Mouse (Mus musculus): Measurements from ENCODE around the gene Noc3l. TPM values are rescaled to one million over a fixed set of nuclear protein-coding genes. Genes with fewer than 3 reads are reported as not detected.

Gene Noc3l
- 10 to 100 TPM; 12.0 to 12.1 TPM for total RNA-seq (2021)
- long read RNA-seq, experiment 1, transcript Noc3l-201 (21 exons, 3,977 nt) = major isoform, 5 of 8 reads
- long read RNA-seq, experiment 1, partial matches to known transcripts = 1 of 8 reads
- long read RNA-seq, experiment 1, other reads (novel, unspliced or antisense) = 2 of 8 reads
- long read RNA-seq, experiment 2, transcript Noc3l-201 (21 exons, 3,977 nt) = major isoform, 8 of 11 reads
- long read RNA-seq, experiment 2, partial matches to known transcripts = 2 of 11 reads
- long read RNA-seq, experiment 2, other reads (novel, unspliced or antisense) = 1 of 11 reads

DNA sequence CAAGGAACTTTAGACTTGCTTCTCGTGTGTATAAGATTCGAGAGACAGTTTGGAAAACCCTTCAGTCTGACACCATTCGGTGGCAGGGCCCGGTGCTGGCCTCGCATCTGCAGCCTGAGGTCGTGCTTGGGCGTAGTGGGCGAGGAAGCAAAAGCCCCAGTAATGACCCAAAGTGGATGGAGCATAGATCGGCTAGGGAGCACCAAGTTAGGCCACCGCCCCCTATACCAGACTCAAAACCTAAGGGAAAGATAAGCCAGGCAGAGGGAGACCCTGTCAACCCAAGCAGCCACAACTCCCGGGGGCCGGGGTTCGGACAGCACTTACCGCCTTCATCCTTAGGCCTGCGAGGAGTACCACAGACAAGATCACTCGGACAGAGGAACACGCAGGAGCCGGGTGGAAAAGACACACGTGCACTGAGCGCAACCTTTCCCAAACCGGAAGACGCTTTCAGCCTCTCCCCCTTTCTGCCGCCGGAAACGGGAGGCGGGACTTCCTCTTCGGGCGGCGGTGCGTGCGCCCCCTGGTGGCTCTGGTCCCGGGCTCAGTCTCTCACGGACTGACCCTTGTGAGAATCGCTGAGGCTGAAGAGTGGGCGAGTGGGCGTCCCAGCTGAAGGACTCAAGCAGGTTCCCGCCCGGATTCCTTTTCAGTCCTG is at the start of gene Noc3l:
TSS of gene Noc3l (minus strand) at position 472 of the 661 bp plus-strand sequence.
- peak; percentile 93 to 95 for DNase-seq (ENCODE audit: low spot score in 2 of 2)
- intact Hi-C loops (cut with DNase I) = loop anchor here (2.0 kb wide), 1 partner anchor 82 kb away; no protein-coding TSS in a partner anchor

DNA sequence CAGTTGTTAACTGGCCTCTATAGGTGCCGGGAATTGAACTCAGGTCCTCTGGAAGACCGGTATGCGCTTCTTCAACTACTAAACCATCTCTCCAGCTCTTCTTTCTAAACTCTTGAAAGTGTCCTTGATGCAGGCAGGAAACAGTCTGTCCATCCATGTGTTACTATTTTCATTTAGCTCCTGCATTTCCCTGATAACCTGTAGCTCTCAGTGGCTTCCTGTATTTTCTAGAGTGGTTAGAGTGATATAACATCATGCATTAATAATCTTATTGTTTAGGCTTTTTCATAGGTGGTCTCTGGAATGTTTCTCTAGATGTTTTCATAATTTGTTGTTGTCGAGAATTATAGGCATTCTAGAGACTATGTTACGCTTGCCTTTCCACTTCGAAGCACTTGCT is 43.5 kb upstream of the Noc3l start:
- DNase-seq (ENCODE audit: low spot score in 2 of 2) = no peak

DNA sequence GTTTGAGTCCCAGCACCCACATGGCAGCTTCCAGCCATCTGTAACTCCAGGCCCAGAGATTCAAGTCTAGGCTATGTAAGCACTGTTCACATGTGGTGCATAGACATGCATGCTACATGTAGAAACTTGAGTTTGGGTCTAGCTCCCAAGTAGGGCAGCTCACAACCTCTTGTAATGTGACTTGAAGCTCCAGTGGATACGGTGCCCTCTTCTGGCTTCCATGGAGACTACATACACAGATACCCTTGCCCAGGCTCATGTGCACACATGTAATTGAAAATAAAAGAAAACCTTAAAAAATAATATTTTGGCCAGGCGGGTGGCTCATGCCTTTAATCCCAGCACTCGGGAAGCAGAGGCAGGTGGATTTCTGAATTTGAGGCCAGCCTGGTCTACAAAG is 39.2 kb upstream of the Noc3l start:
- DNase-seq (ENCODE audit: low spot score in 2 of 2) = no peak
- intact Hi-C loops (cut with DNase I) = no loop called here

More for the DNA sequence above, 43.5 kb upstream of the Noc3l start:
- intact Hi-C loops (cut with DNase I) = no loop called here

DNA sequence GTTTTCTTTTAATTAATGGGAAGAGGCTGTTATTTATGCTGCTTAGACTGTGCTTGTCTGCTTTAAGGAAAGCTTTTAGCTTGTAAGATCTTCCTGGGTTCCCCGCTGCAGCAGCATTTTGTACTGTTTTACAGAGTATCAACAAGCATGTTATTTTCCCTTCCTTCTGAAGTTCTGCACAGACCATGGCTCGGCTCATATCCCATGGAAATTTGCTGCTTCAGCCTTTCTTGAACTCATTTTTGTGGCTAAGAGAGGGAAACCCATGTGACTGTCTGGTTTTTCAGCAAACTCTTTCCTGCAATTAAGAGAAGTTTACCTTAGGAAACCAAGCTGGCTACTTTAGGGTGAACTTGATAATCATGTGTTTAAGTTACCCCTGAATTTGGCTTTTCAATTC is 27.3 kb upstream of the Noc3l start:
- intact Hi-C loops (cut with DNase I) = no loop called here
- DNase-seq (ENCODE audit: low spot score in 2 of 2) = no peak

DNA sequence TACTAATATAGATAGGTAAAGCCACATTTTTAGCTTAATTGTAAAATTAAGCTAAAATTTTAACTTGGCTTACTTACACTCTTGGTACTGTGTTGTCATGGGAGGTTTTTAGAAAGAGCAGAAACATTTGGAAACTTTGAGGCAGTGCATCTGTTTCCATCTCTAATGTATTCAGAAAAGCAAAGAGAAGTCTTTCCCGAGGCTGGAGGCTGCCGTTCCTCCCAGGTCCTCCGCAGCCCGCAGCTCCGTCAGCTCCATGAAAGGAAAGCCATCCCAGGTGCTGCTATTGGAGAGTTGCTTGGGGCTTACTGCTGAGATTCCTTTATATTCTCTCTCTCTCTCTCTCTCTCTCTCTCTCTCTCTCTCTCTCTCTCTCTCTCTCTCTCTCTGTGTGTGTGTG is 25.8 kb upstream of the Noc3l start:
- DNase-seq (ENCODE audit: low spot score in 2 of 2) = peak in 1 of 2 experiments; percentile 11
- intact Hi-C loops (cut with DNase I) = no loop called here

DNA sequence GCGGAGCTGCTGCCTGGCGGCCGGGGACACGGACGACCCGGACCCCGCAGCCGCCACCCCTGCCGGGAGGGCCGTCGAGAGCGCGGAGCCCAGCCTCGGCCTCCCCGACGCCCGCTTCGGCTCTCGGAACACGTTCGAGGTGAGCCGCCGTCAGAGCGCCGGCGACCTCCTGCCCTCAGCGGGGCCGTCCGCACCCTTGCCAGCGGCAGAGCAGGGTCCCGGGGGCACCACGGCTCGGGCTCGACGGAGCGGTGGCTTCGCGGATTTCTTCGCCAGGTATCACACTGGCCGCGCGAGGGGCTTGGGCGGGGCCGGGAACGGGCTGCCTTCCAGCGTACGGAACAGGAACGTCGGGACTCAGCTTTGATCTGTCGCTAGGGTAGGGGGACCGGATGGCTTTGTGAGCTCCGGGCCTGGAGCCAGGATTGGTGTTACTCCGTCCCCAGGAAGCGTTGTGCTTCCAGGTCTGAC is 18.2 kb upstream of the Noc3l start:
- intact Hi-C loops (cut with DNase I) = no loop called here
- DNase-seq (ENCODE audit: low spot score in 2 of 2) = peak; percentile 25 to 31

DNA sequence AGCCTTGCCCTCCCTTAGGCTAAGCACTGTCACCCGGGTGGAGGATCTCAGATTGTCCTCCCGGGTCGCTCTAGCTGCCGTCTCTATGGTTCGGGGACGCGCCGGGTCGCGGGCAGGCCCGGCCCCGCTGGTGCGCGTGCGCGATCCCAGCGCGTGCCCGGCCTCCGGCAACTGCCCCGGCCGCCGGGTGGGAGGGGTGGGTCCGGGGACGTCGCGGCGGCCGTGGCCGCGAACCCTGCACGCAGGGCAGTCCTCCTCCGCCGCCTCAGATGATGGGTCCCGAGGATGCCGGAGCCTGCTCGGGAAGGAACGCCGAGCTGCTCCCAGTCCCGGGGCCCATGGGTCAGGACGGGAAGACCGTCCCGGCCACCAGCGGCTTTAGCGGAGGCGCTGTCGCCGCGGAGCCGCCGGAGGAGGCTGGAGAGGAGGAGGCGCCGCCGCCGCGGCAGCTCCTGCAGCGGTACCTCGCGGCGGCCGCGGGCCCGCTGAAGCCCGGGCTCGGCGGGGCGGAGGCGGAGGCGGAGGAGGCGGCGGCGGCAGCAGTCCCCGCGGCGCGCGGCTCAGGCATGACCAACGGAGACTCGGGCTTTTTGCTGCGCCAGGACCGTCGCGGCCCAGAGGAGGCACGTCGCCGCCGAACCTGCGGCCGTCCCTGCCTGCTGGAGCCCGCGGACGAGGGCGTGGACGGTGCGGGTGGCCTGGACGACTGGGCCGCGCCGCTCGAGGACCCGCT is 17.6 kb upstream of the Noc3l start, which contains the start of gene Tbc1d12:
TSS of gene Tbc1d12 (plus strand) at position 142 of the 733 bp plus-strand sequence.
- intact Hi-C loops (cut with DNase I) = no loop called here
- DNase-seq (ENCODE audit: low spot score in 2 of 2) = peak; percentile 79 to 86

DNA sequence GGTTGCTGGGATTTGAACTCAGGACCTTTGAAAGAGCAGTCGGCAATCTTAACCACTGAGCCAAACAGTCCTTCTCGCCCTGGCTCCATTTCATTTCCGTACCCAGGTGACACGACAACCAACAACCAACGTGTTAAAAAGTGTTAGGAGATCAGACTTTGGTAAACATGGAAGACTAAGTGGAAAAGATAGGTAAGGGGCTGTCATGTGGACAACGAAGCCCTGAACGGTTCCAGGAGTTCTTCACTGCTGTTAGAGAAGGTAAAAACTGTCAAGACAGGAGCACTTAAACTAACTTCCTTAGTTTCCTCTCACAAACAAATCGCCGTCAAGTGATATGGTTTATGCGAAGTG is 17.0 kb upstream of the Noc3l start:
- DNase-seq (ENCODE audit: low spot score in 2 of 2) = no peak
- intact Hi-C loops (cut with DNase I) = no loop called here

DNA sequence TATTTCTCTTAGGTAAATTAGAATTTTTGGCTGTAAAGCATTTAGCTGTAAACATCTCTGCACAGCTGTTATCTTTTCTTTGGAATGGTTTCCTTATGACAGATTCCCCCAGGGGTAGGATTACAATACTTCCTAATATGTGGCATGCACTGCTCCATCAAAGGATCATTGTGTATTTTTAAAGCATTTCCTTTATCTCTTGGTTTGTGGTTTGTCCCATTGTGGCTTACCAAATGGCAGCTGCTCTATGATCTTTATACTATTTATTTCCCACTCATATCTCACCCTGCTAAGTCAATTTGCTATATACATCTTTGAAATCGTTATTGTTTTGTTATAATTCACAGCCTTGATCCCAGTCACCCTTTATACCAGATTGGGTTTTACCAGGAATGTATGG is 14.2 kb upstream of the Noc3l start:
- DNase-seq (ENCODE audit: low spot score in 2 of 2) = no peak
- intact Hi-C loops (cut with DNase I) = no loop called here

DNA sequence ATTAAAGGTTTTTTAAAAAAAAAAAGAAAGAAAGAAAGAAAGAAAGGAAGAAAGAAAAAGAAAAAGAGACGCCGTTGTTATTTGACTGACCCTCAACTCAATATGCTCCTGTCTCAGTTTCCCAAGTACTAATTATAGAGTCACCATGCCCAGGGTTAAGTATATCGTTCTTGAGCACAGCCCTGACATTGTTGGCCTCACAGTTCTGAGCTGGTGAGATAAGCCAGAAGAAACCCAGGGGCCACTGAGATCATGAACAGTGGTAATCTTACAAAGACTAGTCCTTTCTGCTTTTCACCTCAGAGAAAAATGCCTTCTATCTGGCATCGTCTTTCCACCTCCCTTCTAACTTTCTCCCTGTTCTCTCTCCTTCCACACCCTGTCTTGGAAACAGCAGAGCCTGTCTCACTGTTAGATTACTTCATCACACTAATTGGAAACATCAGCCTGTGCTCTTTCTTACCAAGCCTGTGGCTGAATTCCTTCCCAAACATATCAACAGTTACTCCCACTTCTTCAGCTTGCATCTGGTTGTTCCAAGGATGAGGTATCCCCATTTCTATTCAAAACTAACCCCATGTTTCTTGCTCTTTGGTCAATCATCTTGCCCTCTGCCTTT is 1.3 kb upstream of the Noc3l start:
- no peak for DNase-seq (ENCODE audit: low spot score in 2 of 2)
- intact Hi-C loops (cut with DNase I) = no loop called here

DNA sequence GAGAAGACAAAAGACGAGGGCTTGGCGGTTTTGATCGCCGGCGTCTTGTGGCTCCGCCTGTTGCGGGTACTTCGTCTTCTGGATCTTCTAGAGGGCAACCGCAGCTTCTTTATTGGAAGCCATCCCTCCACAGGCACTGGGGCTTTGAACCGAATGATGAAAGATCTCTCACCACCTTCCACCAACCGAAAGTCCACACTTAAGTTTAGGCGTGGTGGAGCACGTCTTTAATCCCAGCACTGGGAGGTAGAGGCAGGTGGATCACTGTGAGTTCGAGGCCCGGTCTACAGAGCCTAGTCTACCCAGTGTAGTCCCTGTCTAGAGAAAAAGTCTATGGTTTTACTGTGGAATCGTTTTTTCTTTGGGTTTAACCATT is 378 bp upstream of the Noc3l start:
- no peak for DNase-seq (ENCODE audit: low spot score in 2 of 2)
- intact Hi-C loops (cut with DNase I) = loop anchor here (2.0 kb wide), 1 partner anchor 81 kb away; no protein-coding TSS in a partner anchor

DNA sequence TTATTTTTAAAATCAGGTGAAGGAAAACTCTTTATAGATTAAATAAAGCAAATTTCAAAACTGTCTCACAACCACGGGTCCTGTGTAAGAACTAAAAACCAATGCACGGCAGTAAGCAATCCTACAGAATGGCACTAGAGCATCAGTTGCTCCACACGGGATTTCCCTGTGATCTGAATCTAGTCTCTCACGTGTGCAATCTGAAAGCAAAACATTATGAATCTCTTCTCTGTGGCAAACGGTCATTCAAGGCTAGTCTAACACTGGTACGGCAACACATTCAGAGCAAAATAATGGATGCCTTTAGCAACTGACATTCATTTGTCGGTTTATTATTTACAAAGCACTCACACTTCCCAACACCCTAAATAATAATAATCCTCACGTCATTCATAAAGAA is 846 bp downstream of the Noc3l start:
- intact Hi-C loops (cut with DNase I) = loop anchor here (2.0 kb wide), 1 partner anchor 83 kb away; no protein-coding TSS in a partner anchor
- no peak for DNase-seq (ENCODE audit: low spot score in 2 of 2)

DNA sequence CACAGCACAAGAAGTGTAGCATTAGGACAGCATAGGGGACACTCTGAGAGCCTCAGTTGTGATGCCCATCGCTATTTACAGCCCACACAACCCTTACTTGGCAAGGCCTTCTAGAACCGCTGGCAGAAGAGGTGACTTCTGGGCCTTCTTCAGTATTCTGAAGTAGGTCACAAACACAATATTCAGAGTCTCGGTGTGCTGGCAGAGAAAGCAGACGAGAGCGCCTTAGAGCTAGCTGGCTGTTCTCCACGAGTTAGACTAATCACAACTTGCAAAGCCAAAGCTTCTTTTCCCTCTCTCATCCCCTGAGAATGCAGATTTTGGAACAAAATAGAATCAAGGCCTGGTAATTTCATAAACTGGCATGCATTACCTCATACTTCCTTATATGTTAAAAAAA is 20.2 kb downstream of the Noc3l start:
- peak; percentile 24 to 42 for DNase-seq (ENCODE audit: low spot score in 2 of 2)
- intact Hi-C loops (cut with DNase I) = no loop called here

DNA sequence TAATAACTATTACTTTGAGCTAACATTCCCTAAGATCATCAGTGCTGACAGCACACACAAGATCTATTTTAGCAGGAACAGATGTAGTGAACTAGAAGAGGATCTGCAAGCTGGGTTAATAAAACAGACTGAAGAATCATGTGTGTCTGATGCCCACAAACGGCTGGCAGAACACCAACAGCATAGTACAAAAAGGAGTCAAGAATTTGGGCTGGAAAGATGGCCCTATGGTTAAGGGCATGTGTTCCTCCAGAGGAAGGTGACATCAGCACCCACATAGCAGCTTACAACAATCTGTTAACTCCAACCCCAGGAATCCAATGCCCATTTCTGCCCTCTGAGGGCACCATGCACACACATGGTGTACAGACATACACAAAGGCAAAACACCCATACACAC is 20.7 kb downstream of the Noc3l start:
- DNase-seq (ENCODE audit: low spot score in 2 of 2) = peak; percentile 59 to 69
- intact Hi-C loops (cut with DNase I) = no loop called here

DNA sequence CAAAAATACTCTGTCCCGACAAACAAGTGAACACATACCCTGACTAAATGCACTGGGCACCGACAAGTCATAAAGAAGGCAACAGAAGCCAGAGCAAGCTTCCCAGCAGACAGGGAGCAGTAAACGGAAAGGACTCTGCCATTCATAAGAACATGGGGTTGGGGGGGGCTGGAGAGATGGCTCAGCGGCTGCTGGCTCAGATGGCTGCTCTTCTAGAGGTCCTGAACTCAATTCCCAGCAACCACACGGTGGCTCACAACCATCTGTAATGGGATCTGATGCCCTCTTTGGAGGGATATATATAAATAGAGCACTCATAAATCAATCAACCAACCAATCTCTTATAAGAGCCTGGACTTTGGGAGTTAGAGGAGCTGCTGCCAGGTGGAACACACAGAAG is 22.5 kb downstream of the Noc3l start:
- intact Hi-C loops (cut with DNase I) = no loop called here
- no peak for DNase-seq (ENCODE audit: low spot score in 2 of 2)

DNA sequence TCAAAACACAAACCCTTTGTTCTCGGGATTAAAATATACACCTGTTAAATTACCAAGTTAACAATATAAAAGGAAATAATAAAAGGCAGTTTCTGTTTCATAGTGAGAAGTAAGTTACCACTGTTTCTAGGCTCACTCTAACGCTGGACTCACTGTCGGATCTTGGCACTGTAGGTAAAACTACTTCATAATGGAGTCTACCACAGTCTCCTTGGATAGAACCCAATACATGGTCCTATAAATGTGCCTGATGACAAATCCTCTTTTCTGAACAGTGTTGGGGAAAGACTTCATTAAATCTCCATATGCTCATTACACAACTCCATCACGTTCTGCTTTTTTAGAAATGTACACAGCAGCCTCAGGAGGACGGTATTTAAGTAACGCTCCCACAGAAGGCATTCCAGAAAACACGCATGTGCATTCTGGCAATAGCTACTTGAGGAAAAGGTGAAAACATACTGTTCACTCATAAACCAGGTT is 25.4 kb downstream of the Noc3l start:
- intact Hi-C loops (cut with DNase I) = no loop called here
- DNase-seq (ENCODE audit: low spot score in 2 of 2) = peak in 1 of 2 experiments; percentile 37

DNA sequence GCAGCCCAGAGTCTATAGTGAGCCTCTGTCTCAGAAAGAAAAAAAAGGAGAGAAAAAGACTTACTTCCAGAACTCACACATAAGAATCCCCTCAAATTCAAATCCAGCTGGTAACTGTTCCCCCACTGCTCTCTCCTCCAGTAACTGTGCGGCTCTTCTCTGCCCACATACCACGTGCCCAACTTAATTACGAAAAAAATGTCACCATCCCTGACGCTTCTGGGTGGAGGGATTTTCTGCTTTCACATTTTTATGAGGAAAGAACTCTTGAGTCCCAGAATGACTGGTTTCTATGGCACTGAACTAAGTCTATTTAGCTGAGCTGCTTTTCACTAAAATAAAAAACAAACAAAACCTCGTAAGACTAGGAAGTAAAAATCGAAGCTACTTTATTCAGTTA is 31.3 kb downstream of the Noc3l start:
- intact Hi-C loops (cut with DNase I) = no loop called here
- DNase-seq (ENCODE audit: low spot score in 2 of 2) = peak; percentile 27 to 29

DNA sequence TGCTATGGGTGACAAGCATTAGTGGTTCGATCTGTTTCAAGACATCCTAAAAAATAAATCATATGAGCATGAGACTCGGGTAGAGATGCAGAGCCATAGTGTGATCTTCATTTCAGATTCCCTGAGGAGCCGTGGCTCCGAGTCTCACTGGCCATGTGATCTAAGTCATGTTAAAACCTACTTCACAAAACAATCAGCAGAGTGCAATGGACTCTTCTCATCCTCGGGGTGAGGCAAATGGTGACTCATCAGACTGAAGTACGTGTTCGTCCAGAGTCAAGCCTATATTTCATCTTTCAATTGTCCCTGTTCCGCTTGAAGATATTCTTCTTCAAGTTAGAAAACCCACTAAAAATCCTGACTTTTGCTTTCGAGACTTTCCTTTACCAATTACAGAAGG is 35.5 kb downstream of the Noc3l start:
- no peak for DNase-seq (ENCODE audit: low spot score in 2 of 2)
- intact Hi-C loops (cut with DNase I) = no loop called here

DNA sequence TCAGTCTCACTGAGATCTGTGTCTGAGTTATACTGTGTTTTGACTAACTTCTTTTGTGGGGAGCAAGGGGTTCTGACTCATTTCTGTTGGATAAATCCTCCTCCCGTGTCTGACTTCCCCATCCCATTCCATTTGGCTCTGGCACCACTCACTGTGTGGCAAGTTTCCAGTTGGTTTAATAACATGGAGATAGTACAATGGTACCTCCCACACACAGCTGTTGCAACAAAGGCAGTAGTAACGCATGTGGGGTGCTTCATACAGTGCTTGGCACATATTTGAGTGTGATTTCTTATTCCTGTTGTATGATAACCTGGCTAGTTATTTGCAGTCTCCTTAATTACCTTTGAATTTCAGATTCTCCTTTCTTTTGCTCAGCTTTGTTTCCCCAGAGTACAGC is 40.2 kb downstream of the Noc3l start:
- intact Hi-C loops (cut with DNase I) = loop anchor here (5.0 kb wide), 2 partner anchors 217 to 357 kb away; no protein-coding TSS in a partner anchor

DNA sequence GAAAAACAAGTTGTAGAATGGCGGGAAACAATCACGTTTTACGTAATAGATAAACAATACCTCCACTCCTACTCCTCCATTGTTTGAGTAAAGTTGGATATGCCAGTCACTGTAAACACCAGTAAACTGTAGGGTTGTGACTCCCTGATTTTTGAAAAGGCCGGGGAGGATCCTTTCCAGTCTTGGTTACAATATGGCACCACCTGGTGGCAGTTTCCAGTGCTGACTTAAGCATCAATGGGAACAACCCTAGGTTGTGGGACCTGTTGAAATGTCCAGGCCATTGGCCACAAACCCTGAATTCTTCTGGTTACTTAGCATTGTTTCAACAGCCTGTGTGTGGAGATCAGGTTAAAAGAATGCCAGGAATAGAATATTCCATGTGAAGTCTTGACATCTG is 43.5 kb downstream of the Noc3l start:
- peak; percentile 63 for DNase-seq (ENCODE audit: low spot score in 2 of 2)
- intact Hi-C loops (cut with DNase I) = loop anchor here (5.0 kb wide), 2 partner anchors 213 to 353 kb away; no protein-coding TSS in a partner anchor

More for the DNA sequence above, 40.2 kb downstream of the Noc3l start:
- DNase-seq (ENCODE audit: low spot score in 2 of 2) = peak; percentile 29 to 57
